Mouse (Mus musculus) heart, adult 11 months (tissue): ENCODE results near the gene Cmss1.

ENCODE experiments used
- DNase-seq: peaks from one replicate; pipeline ENCODE4 v3.0.0; 2022

Gene Cmss1

DNA sequence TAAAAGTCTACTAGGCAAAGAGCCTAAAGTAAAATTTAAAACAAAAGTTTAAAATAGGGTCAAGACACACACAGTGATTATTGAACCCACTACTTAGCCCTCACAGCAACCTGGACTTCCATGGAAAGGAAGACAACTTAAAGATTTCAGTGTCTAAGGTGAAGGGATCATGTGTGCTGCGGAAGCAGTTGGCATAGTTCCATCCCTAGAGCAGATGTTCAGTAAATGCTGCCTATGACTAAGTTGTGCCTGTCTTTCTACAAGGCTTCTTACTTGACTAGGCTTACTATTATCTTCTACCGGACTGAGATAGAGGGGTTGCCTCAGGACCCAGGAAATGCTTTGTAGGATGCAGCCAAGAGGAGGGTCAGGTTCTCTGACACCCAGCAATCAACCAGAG lies 50.4 kb downstream of the Cmss1 start:
- peak; percentile 88 for DNase-seq

DNA sequence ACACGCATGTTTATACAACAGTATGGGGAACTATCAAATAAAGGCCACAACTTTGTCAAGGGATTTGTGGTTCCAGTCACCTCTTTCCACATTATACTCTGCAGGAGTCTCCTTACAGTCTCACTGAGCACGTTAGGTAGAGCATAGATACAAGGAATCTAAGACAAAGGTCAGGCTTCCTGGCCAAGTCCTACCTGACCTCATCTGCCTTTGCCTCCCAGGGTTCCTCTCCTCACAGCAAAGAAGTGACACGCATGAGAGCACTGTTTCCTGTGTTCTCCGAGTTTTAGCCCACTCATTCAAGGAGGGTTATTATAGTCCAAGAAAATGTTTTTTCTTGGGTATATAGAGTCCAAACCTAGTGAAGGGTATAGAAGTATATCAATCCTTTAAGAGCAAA lies 51.0 kb downstream of the Cmss1 start:
- DNase-seq, result peak; percentile 92

- DNase-seq, result peak; percentile 54
Observed at GRCm38 (mm10) chr16:57554886-57555400, 51.7 kb downstream of the Cmss1 start.

DNA sequence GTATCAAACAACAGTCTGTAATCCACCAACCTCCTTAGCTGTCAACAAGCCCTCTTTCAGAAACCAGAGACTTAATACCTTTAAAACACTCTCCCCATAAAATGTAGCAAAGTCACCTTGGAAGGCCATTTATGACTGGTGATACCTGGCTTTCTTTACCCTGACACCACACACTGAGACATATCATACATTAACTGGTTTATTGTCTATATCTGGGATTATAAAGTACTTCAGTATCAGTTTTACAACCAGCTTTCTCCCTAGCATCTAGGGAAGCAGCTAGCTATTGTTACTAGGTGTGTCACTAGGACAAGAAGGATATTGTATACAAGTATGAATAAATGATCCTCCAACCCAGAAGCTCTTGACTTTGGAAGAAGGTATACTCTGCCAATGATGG lies 53.4 kb downstream of the Cmss1 start:
- no peak for DNase-seq

DNA sequence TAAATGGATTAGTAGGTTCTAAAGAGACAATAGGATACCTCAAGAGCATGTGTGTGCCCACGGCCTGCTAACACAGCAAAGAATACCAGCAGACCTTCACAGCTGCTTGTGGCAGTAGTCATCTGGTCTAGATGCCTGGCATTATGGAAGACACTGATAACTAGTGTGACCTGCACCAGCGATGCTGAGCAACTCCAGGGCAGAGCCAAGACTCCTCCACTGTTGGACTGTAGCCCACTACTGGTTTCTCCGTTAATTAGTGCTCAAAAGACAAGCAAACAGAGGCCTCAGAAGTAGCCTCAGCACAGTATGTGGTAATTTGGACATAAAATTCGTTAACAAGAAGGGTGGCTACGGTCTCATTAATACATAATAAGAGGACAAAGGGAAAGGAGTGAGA lies 54.0 kb downstream of the Cmss1 start:
- peak; percentile 88 for DNase-seq

- peak; percentile 84 for DNase-seq
Observed at GRCm38 (mm10) chr16:57551617-57552016, 55.0 kb downstream of the Cmss1 start.

- peak; percentile 35 for DNase-seq
Observed at GRCm38 (mm10) chr16:57550817-57551216, 55.8 kb downstream of the Cmss1 start.

DNA sequence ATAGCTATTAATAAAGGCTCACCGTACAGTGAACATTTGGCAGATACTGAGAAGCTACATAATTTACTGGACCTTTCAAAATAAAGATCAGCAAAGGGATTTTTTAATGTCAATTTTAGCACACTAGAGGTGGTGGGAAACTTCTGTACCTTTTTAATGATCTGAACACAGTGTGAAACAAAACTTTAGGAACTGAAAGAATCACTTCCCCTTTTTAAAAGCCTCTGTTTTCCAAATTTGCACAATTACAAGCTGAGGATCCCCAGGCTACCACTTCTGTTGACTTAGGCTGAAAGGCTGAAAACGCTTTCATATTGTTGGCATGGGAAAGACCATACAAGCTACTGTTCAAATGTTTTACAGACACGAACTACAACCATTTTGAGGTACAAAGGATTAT lies 56.6 kb downstream of the Cmss1 start:
- peak; percentile 23 for DNase-seq

- peak; percentile 99 for DNase-seq
Observed at GRCm38 (mm10) chr16:57549061-57550037, 57.3 kb downstream of the Cmss1 start.

DNA sequence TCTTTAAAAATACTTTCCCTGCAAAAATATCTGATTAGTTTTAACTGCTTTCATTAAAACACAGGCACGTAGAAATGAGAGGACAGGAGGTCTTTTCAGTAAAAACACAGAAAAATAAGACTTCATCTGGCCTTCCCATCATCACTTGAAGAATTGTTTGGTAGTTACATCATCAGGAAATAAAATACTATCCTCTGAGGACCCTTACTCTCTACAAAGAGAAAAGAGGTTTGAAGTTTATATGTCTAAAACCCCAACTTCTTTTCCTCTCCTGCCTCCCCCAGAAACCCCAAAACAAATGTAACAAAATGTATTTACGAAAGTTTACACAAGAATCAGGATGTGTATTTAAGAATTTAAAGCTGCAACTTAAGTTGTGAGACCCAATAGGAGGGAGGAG lies 58.1 kb downstream of the Cmss1 start:
- DNase-seq, result no peak

DNA sequence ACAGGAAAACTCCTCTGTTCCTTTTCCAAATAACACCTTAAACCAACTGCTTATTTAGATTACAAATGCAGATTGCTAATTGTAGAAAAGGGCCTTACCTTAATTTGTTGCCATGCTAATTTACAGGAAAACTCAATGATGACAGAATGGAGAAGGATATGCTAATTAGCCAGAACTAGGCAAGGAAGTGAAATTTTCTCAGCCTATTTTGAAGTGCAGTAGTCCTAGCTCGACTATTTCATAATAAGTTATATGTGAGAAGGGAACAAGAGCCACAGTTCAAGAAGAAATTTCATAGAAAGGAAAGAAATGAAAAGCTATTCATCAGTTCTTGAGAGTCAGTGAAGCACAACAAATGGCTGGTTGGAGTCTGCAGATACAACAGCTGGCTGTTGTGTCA lies 60.3 kb downstream of the Cmss1 start:
- no peak for DNase-seq

GRCm38 (mm10) chr16:57544441-57544840 lies 62.2 kb downstream of the Cmss1 start:
- peak; percentile 89 for DNase-seq

DNA sequence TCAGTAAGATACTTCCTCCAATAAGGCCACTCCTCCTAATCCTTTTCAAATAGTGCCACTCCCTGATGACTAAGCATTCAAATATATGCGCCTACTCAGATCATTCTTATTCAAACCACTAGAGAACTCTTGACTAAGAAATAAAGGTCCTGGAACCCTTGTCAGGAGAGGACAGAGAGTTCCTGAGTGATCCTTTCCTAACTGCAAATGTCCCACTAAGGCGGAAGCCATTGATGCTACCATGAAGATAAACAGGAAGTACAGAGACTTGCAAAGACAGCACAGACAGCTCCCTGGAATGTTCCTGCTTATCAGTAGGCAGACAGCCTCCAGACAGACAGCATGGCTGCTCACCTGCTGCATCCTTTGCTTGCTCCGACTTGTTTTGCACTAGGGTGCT lies 63.4 kb downstream of the Cmss1 start:
- peak; percentile 70 for DNase-seq

GRCm38 (mm10) chr16:57536511-57536910 lies 70.2 kb downstream of the Cmss1 start:
- peak; percentile 89 for DNase-seq

DNA sequence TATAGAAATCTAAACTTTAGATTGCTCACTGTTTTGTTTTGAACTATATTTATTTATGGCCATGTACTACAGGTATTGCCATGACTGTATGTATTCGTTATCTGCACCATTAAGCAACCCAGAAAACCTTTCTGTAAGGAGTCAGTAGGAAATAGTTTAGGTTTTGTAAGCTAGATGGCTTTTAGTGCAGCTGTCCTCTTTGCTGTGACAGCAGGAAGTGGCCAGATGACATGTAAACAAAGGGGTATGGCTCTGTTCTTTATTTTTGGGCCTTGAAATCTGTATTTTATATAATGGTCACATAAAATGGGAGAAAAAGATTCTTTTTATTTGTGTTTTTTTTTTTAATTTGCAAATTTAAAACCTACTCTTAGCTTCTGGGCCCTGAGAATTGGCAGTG lies 71.9 kb downstream of the Cmss1 start:
- DNase-seq, result peak; percentile 24

- no peak for DNase-seq
Observed at GRCm38 (mm10) chr16:57534365-57534764, 72.3 kb downstream of the Cmss1 start.

DNA sequence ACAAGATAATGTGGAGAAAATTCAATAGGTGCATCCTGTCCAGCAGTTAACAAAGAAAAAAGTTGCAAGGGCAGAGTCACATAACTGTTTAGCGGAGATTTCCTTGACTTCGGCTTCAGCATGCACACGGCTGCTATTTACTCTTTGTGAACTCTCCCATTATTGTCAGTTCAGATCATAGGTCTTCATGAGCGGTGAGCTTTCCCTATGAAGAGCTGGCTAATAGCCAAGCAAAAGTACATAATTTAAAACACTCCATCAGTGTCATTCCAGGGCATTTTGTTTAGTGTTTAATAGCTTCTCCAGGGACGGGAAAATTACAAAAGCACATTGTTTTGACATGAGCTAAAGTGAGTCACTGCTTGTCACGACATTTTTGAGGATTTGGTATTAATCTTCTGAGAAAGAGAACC lies 74.6 kb downstream of the Cmss1 start:
- DNase-seq, result peak; percentile 92

DNA sequence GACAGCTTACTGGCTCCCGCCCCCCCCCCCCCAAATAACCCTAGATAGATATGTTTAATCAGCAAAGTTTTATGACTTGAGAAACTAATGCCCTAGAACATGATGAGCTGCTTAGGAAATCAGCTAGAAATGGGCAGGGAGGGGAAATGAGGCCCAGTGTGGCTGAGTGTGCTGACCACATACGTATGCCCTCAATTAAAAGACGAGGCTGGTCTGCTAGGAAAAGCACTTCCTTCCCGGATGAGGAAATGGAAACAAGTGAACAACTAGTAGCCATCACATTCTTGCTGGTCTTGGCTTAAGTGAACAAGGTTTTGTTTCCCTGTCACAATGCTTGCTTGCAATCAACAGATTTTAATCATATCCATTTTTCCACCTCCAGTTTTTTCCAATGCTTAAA lies 76.1 kb downstream of the Cmss1 start:
- peak; percentile 88 for DNase-seq

GRCm38 (mm10) chr16:57528457-57528856 lies 78.2 kb downstream of the Cmss1 start:
- no peak for DNase-seq

DNA sequence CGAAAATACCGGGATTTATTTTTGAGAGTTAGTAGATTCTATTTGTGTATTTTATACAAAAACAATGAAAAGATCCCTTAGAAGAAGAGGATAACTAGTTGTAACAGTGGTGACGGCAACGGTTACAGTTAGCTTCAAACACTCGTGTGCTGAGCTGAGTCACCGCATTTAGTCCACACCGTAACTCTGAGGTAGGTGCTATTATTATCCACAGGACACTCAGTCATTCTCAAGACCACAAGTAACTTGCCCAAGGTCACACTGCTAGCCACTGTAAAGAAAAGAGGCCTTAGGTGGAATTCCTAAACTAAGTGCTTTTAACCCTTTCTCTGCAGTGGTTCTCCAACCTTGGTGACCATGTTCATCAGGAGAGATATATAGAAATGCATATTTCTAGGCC lies 79.8 kb downstream of the Cmss1 start:
- peak; percentile 83 for DNase-seq

GRCm38 (mm10) chr16:57525476-57525875 lies 81.2 kb downstream of the Cmss1 start:
- peak; percentile 7 for DNase-seq

- DNase-seq, result no peak
Observed at GRCm38 (mm10) chr16:57525046-57525445, 81.6 kb downstream of the Cmss1 start.

DNA sequence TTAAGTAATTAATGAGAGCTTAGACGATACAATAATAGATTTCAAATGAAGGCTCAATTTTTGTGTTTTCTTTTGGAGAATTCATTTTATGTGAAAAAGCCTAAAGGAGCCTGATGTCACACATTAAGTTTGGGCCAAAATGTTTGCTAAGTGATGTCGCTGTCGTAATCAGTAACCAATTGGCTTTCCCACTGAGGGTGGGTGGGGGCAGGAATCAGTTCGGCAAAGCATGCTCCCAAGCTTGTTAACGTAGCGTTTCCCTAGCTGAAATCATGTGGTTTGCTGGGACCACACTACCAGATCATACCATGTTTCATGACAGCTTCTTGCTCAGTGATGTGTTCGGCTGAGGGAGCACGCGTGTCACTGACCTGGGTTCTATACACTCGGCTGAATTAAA lies 91.0 kb downstream of the Cmss1 start:
- peak; percentile 92 for DNase-seq

DNA sequence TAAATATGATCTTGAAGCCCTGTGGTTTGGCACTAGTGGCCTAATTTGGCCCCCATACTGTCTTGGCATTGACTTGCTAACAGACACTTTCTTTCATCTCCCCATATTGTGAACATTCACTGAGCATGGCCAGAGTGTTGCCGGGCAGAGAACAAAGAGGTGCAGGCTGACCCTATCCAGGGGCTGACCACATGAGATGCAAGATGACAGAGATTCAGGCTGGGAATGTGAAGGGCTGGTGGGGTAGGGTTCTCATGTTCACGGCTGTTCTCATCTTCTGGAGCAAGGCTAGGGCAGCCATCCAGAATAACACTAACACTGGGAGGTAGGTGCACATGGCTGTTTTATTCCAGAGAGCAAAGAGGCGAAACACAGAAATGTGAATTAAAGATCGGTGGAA lies 92.3 kb downstream of the Cmss1 start:
- peak; percentile 79 for DNase-seq
